Mouse (Mus musculus) inflammation-experienced regulatory T-cells, adult 16 weeks (primary cell): ENCODE measurements around the gene Fgf15. TPM values are rescaled to one million over a fixed set of nuclear protein-coding genes. Genes with fewer than 3 reads are reported as not detected.

Experiments used
- polyA plus RNA-seq: library from polyadenylated mRNA; unstranded; fragments of 100-300 nt; shearing (Covaris generic); gene quantifications from one replicate; pipeline ENCODE4 v1.2.1, GENCODE M21; 2017

The Fgf15 gene
- polyA plus RNA-seq: not detected

GRCm38 (mm10) chr7:144896294-144897218 lies at the start of gene Fgf15:
TSS of gene Fgf15 (plus strand) at chr7:144896531.

GRCm38 (mm10) chr7:144847067-144847466 lies 49.3 kb upstream of the Fgf15 start, which contains the start of gene Fgf4:
TSS of gene Fgf4 (plus strand) at chr7:144847367.

GRCm38 (mm10) chr7:144914948-144915750 lies 18.8 kb downstream of the Fgf15 start, which contains the start of gene LTO1:
TSS of gene LTO1 (plus strand) at chr7:144915100.

GRCm38 (mm10) chr7:144939344-144940002 lies 43.1 kb downstream of the Fgf15 start, which contains the start of gene Ccnd1:
TSS of gene Ccnd1 (minus strand) at chr7:144939925.

Other genes starting within 250 kb of the Fgf15 start
- gene Ano1, start 144.6 kb upstream of the Fgf15 start, polyA plus RNA-seq: not detected
- not detected for gene Fgf3, start 58.4 kb upstream of the Fgf15 start, polyA plus RNA-seq
- gene Fgf4, start 49.2 kb upstream of the Fgf15 start, polyA plus RNA-seq: not detected
- gene LTO1, start 18.6 kb downstream of the Fgf15 start, polyA plus RNA-seq: 31.8 TPM
- 0.35 TPM for gene Ccnd1, start 43.4 kb downstream of the Fgf15 start, polyA plus RNA-seq